Mouse (Mus musculus) midbrain, embryonic 10.5 days (tissue): Measurements from ENCODE around the gene Zfp235. TPM values are rescaled to one million over a fixed set of nuclear protein-coding genes. Genes with fewer than 3 reads are reported as not detected.

ENCODE experiments used
- DNase-seq: peaks from one replicate; pipeline ENCODE4 v3.0.0-alpha.2; 2017; ENCODE audit warnings: low spot score
- H3K27ac ChIP-seq: fragments of 300-500 bp; sonication (generic); replicated peaks from 2 replicates; pipeline ENCODE4 v1.5.1; 2016; ENCODE audit warnings: mild to moderate bottlenecking
- H3K27me3 ChIP-seq: fragments of 300-500 bp; sonication (generic); 2 replicates; pipeline ENCODE4 v1.6.1; 2016; ENCODE audit warnings: low read depth, mild to moderate bottlenecking; ENCODE audit not compliant: poor library complexity, severe bottlenecking
- H3K36me3 ChIP-seq: fragments of 300-500 bp; sonication (generic); 2 replicates; pipeline ENCODE4 v1.6.1; 2016; ENCODE audit warnings: mild to moderate bottlenecking, moderate library complexity
- H3K4me1 ChIP-seq: fragments of 300-500 bp; sonication (generic); 2 replicates; pipeline ENCODE4 v1.6.1; 2016
- H3K4me3 ChIP-seq: fragments of 300-500 bp; sonication (generic); 2 replicates; pipeline ENCODE4 v1.5.1; 2016; ENCODE audit warnings: mild to moderate bottlenecking, moderate library complexity
- H3K9me3 ChIP-seq: fragments of 300-500 bp; sonication (generic); replicated peaks from 2 replicates; pipeline ENCODE4 v1.6.1; 2016; ENCODE audit warnings: mild to moderate bottlenecking
- WGBS: fragments of 180-500 bp; shearing (Covaris S2); methylation state at CpG from one replicate; pipeline ENCODE4 v1.1.7; 2016; 5-methylcytosine and 5-hydroxymethylcytosine counted together
- polyA plus RNA-seq: library from polyadenylated mRNA; unstranded; fragments of >200 nt; fragmentation: Nextera tagmentation; extraction: Ambion mirVana; gene quantifications from 2 replicates; pipeline ENCODE4 v1.2.1, GENCODE M21; 2016

Zfp235 gene
- polyA plus RNA-seq, 1 experiment from 2014 or later = 14.0 TPM

GRCm38 (mm10) chr7:24153272-24153671 lies 19.3 kb downstream of the Zfp235 start:
- Histone ChIP-seq H3K36me3 (no peaks in the 10 kb centered on the region), H3K4me1 (no peaks in the 10 kb centered on the region), H3K27me3 (no peaks in the 10 kb centered on the region), H3K9me3 (0 out of 2 replicates have a peak, but pooled peaks cover 4% of the 10 kb centered on the region), H3K4me3 (no peak overlapping the region), H3K27ac (no peak overlapping the region)
- WGBS = 18% methylated on average over 1 of the region's 1 CpGs
- DNase-seq = no peak

GRCm38 (mm10) chr7:24172191-24172590 lies 38.2 kb downstream of the Zfp235 start:
- Histone ChIP-seq H3K27me3 (no peaks in the 10 kb centered on the region), H3K27ac (no peak overlapping the region), H3K4me1 (peaks cover 7% of the 10 kb centered on the region; the same call in 1 of the 2 replicates), H3K4me3 (no peak overlapping the region), H3K36me3 (no peaks in the 10 kb centered on the region), H3K9me3 (0 out of 2 replicates have a peak, but pooled peaks cover 5% of the 10 kb centered on the region)
- no peak for DNase-seq
- 74% methylated on average over 4 of the region's 4 CpGs for WGBS

- peak; percentile 83 for DNase-seq
- peak within 1 kb of the TSS; percentile 64 for H3K4me3 ChIP-seq
- H3K9me3 ChIP-seq = 0 out of 2 replicates have a peak, but pooled peaks cover 9% of the 10 kb centered on the region
- peaks cover 7% of the 10 kb centered on the region; the same call in 1 of the 2 replicates for H3K4me1 ChIP-seq
- WGBS = 16% methylated on average over 23 of the region's 23 CpGs
- H3K36me3 ChIP-seq = no peaks in the 10 kb centered on the region
- no peaks in the 10 kb centered on the region for H3K27me3 ChIP-seq
- H3K27ac ChIP-seq = peak within 1 kb of the TSS; percentile 89
These were observed 40.8 kb downstream of the Zfp235 start, which contains the start of gene Zfp114 for GRCm38 (mm10) chr7:24174618-24175336. Gene Zfp114 (plus strand): TSS chr7:24175060.

GRCm38 (mm10) chr7:24175337-24175711 lies 41.4 kb downstream of the Zfp235 start:
- peak overlapping the region; percentile 89 for H3K27ac ChIP-seq
- no peak for DNase-seq

GRCm38 (mm10) chr7:24187611-24188010 lies 53.6 kb downstream of the Zfp235 start:
- no peaks in the 10 kb centered on the region for H3K27me3 ChIP-seq
- no peak overlapping the region for H3K27ac ChIP-seq
- 77% methylated on average over 1 of the region's 1 CpGs for WGBS
- no peaks in the 10 kb centered on the region for H3K4me1 ChIP-seq
- DNase-seq = no peak
- peaks cover 4% of the 10 kb centered on the region; the same call in 1 of the 2 replicates for H3K36me3 ChIP-seq
- H3K9me3 ChIP-seq = no peaks in the 10 kb centered on the region; the same call in 1 of the 2 replicates
- no peak overlapping the region for H3K4me3 ChIP-seq

More at GRCm38 (mm10) chr7:24175337-24175711, 41.4 kb downstream of the Zfp235 start:
- Histone ChIP-seq H3K27me3 (no peaks in the 10 kb centered on the region), H3K4me3 (peak overlapping the region; percentile 64), H3K36me3 (no peaks in the 10 kb centered on the region), H3K4me1 (peaks cover 7% of the 10 kb centered on the region; the same call in 1 of the 2 replicates), H3K9me3 (0 out of 2 replicates have a peak, but pooled peaks cover 9% of the 10 kb centered on the region)
- 69% methylated on average over 6 of the region's 6 CpGs for WGBS

- H3K9me3 ChIP-seq = peaks cover 9% of the 10 kb centered on the region
- DNase-seq = no peak
- no peaks in the 10 kb centered on the region for H3K4me1 ChIP-seq
- H3K27me3 ChIP-seq = no peaks in the 10 kb centered on the region
- 75% methylated on average over 4 of the region's 4 CpGs for WGBS
- H3K27ac ChIP-seq = no peak overlapping the region
- H3K4me3 ChIP-seq = no peak overlapping the region
- H3K36me3 ChIP-seq = peaks cover 18% of the 10 kb centered on the region
These were observed 55.1 kb downstream of the Zfp235 start for GRCm38 (mm10) chr7:24188901-24189570.

GRCm38 (mm10) chr7:24189571-24189944 lies 55.6 kb downstream of the Zfp235 start:
- Histone ChIP-seq H3K9me3 (peaks cover 12% of the 10 kb centered on the region), H3K4me1 (no peaks in the 10 kb centered on the region), H3K27me3 (no peaks in the 10 kb centered on the region), H3K4me3 (no peak overlapping the region), H3K36me3 (peaks cover 23% of the 10 kb centered on the region), H3K27ac (no peak overlapping the region)
- WGBS = 82% methylated on average over 5 of the region's 5 CpGs
- no peak for DNase-seq

- peaks cover 12% of the 10 kb centered on the region for H3K9me3 ChIP-seq
- no peak overlapping the region for H3K4me3 ChIP-seq
- no peaks in the 10 kb centered on the region for H3K4me1 ChIP-seq
- 86% methylated on average over 2 of the region's 2 CpGs for WGBS
- H3K36me3 ChIP-seq = peaks cover 36% of the 10 kb centered on the region
- H3K27me3 ChIP-seq = no peaks in the 10 kb centered on the region
- no peak for DNase-seq
- H3K27ac ChIP-seq = no peak overlapping the region
These were observed 57.4 kb downstream of the Zfp235 start for GRCm38 (mm10) chr7:24191361-24191760.

Other genes with a start within 250 kb of the Zfp235 start
- not detected in 2 replicates for gene Vmn1r178, start 242.2 kb upstream of the Zfp235 start, polyA plus RNA-seq
- not detected in 2 replicates for gene Vmn1r179, start 207.2 kb upstream of the Zfp235 start, polyA plus RNA-seq
- not detected in 2 replicates for gene Vmn1r180, start 183.5 kb upstream of the Zfp235 start, polyA plus RNA-seq
- not detected in 2 replicates for gene Vmn1r181, start 159.6 kb upstream of the Zfp235 start, polyA plus RNA-seq
- not detected in 2 replicates for gene V1rd19, start 132.5 kb upstream of the Zfp235 start, polyA plus RNA-seq
- gene Vmn1r183, start 80.9 kb upstream of the Zfp235 start, polyA plus RNA-seq = 0.01 TPM in 1 of 2 replicates, not detected in the other
- 28.4 and 31.7 TPM in 2 replicates for gene Zfp180, start 52.2 kb upstream of the Zfp235 start, polyA plus RNA-seq
- 3.9 and 6.1 TPM in 2 replicates for gene Zfp112, start 21.9 kb upstream of the Zfp235 start, polyA plus RNA-seq
- 5.2 and 5.4 TPM in 2 replicates for gene Zfp114, start 40.9 kb downstream of the Zfp235 start, polyA plus RNA-seq
- gene Zfp111, start 77.3 kb downstream of the Zfp235 start, polyA plus RNA-seq = 10.7 and 10.9 TPM in 2 replicates
- 5.1 and 5.7 TPM in 2 replicates for gene Zfp109, start 103.4 kb downstream of the Zfp235 start, polyA plus RNA-seq
- 2.1 and 2.7 TPM in 2 replicates for gene Zfp108, start 120.6 kb downstream of the Zfp235 start, polyA plus RNA-seq
- gene Zfp93, start 136.3 kb downstream of the Zfp235 start, polyA plus RNA-seq = 6.2 and 7.4 TPM in 2 replicates
- 36.7 and 41.4 TPM in 2 replicates for gene Zfp61, start 167.1 kb downstream of the Zfp235 start, polyA plus RNA-seq
- 13.7 and 15.5 TPM in 2 replicates for gene Zfp94, start 182.5 kb downstream of the Zfp235 start, polyA plus RNA-seq
- 0.14 and 0.26 TPM in 2 replicates for gene Tescl, start 199.8 kb downstream of the Zfp235 start, polyA plus RNA-seq
- gene Lypd5, start 215.0 kb downstream of the Zfp235 start, polyA plus RNA-seq = not detected in 2 replicates
- 3.3 and 4.0 TPM in 2 replicates for gene Kcnn4, start 236.1 kb downstream of the Zfp235 start, polyA plus RNA-seq